Mouse (Mus musculus) embryo, embryonic 11 days (tissue): ENCODE measurements around the gene Cpne2.
A peak's percentile ranks its signal among the peaks of the same experiment; 100 is the strongest.

Experiments
- DNase-seq: peaks from one replicate; pipeline ENCODE4 v3.0.0-alpha.2; 2015

Cpne2 gene

DNA sequence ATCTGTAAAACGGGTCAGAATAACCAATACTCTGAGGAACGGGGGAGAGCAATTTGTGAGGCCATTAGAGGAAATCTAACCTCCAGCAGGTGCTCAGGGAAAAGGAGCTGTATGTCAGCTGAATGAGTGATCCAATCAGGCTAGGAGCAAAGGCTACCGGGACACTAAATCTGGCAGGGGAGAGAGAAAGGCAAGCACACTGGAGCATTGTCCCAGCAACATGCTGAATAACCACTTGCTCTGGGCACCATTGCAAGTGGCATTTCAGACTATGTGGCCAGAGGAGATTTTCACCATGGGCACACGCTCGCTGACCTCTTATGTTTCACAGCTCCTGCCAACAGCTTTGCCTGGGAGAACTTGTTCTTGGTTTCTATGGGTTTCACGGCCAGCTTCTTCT, 49.8 kb downstream of the Cpne2 start:
- no peak for DNase-seq

DNA sequence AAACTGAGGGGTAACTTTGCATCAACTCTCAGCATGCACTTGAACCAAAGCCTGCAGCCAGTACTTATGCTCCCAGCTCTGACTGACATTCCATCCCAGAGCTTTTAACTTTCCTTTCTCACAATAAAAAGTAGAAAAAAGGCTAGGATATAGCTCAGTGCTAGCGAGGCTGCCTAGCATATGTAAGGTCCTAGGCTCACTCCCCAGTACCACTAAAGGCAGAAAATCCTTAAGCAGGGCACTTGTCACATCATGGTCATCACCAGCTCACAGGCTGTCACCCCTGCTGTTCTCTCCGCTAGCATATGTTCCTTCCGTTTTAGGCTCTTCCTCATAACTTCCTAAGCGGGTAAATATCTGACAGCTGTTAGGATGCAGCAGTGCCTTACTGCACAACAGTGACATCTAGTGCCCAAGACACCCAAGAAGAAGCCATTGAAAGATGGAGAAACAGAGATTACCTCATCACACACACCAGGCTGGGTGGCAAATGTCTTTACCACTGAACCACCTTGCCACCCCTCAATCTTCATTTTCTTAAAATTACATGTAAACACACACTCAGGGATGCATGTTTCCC, 51.5 kb downstream of the Cpne2 start:
- DNase-seq, result peak; percentile 49

DNA sequence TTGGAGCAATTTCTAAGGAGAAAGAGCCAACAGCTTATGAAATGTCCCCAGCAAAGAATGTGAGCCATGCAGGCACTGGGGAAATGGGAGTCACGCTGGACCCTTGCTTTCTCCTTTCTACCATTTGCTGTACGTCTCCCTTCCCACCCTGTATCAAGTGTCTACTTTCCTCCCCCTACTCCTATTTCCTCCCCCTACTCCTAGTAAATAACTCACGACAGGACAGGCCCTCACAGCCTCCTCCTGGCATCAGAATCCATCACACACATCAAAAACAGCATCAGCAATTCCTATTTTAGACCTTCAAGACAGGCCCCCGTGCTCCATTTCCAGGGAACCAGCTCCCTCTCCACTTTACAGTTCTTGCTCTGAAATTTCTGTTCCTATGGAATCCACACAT, 58.9 kb downstream of the Cpne2 start:
- no peak for DNase-seq

DNA sequence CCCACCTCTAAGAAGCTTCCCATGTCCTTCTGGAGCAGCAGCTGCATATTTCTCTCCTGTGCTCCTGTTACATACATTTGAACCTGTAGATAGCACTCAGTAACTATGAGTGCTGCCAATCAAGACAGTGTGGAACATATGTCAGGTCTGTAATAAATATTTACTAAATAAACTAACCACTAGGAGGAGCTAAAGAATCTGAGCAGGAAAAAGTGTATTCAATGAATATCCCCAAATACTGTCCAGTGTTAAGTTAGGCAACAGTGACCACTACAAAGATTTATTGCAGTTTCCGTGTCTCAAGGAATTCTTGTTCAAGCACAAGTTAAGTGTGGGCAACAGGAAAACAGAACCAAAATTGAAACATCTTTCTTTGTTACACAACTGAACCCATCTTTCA, 61.4 kb downstream of the Cpne2 start:
- peak; percentile 13 for DNase-seq

DNA sequence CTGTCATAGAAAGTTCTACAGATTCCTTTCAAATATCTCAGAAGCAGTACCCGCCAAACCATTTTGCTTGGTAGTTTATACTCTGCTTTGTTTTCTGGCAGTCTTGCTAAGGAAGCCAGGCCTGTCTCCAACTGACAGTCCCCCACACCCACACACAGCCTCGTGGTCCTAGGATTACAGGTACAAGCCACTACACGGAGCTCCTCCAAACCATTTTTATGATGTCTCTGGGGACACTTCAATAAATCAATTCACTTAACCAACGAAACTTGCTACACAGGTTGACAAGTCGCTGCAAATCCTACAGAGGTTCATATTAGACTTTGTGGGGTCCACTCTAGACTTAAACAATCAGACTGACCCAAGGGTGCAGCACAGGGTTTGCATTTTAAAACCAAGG, 67.7 kb downstream of the Cpne2 start:
- DNase-seq, result no peak

DNA sequence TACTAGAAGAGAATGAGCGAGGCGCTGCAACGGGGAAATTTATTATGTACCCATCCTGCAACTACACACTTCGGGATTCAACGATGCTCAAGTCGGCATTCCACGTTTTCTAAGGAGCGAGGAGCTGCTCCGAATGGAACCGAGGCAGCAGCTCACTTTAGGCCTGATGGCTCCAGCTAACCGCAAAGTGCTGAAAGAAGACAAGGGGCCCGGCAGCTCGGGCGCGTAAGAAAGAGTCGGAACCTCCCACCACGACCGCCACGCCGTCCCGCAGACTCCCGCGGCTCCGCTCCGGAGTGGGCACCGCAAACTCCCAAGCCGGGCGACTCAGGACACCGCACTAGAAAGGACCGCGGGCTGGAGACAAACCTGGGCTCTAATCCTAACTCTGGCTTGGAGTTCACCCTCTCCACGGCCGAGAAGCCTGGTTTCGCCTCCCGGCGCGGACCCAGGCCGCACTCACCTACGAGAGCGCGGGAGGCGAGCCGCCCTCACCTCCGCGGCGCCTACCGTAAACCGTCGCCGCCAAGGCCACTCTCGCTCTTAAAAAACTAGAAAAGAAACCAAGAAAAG, 68.3 kb downstream of the Cpne2 start:
- DNase-seq, result no peak

DNA sequence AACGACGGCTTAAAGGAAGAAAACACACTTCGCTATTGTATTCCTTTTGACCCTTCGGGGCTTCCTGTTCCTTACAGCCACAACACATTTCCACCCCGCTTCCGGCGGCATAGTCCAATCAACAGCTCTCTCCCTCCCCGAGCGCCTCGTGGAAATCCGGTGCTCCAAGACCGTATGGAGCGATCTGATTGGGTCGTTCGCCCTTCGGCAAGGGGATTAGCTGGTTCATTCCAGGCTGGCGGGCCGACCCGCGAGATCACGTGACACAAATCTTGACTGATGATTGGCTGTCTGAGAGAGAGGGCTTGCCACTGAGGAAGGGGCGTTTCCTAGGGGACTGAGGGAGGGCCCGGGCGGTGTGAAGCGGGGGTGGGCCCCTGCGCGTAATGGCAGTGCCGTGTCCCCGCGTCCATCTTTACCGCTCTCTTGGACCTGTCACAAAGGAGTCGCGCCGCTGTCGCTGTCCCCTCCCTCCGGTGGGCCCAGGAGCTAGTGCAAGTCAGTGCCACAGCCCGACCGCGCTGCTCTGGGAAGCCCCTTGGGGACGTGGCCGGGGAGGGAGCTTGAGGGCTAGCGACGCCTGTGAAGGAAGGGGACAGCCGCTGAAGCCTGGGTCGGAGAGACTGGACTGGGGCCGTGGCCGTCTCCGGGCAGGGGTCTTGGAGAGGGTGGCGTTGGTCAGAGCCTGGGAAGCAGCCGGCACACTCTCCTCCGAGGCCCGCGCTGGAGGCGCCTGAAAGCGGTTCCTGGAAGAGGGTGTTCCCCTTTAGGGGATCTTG, 69.0 kb downstream of the Cpne2 start, which contains the start of the genes Rspry1 and Fam192a:
Gene Rspry1 (plus strand): TSS at position 331 of the 779 bp plus-strand sequence.
Gene Fam192a (minus strand): TSS at position 391 of the 779 bp plus-strand sequence.
- DNase-seq, result peak; percentile 100

DNA sequence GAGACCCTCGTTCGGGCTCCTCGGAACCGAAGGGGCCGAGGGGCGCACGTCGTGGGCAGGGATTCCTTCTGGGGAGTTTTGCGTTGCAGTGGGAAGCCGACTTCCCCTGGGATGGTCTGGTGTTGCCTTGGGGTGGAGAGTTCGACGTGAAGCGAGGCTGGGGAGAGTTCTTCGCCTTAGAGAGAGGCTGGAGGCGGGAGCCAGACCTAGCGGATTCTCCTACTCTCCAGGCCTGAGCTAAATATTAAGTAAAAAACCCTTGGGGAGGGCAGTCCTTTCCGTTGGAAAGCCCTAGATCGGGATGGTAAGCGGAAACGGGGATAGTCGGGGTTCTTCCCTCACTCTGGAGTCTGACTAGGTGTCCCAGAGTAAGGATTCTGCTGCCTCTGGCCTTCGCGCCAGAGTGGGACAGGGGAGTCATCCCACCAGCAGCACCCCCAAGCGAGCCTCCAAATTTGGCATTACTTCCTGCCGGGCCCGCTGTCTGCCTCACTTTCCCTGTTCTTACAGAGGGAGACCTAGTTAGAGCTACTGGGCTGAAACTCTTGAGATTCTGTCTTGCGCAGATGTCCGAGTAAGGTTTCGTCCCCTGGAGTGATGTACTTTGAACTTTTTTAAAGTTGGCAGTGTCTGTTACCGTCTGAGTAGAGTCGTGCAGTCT, 69.8 kb downstream of the Cpne2 start:
- peak; percentile 52 for DNase-seq

DNA sequence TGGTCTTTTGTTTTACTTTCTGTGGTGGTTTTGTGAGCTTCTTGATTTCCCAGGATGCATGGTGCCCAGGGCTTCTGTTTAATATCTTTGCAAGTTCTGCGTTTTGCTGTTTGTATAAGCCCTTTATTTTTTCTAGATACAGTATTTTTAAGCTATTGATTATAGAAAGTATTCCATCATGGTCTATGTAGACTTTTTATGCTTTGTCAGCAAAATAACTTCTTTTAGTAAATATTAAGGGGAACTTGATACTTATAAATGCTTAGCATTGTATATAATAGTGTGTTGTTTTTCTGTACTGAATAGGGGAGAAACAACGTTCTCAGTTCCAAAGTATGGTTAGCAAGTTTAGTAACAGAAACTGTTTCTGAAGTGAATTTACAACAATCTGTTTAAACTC, 71.2 kb downstream of the Cpne2 start:
- DNase-seq, result no peak

DNA sequence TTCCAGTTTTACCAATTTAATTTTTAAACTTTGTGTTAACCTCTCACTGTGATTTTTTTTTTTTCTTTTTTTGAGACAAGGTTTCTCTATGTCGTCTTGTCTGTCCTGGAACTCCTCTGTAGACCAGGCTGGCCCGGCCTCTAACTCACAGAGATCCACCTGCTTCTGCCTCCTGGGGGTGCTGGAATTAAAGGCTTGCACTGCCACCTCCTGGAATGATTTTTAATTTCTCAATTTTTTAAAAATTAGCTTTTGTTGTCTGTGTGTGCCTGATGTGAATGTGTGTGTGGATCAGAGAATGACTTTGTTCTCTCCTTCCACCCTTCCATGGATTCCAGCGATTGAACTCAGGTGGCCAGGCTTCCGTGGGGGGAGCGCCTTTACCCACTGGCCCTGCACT, 74.3 kb downstream of the Cpne2 start:
- DNase-seq, result no peak
